Mouse (Mus musculus) cerebellum, adult 2 months (tissue): Measurements from ENCODE around the gene Macf1.

Source experiments
- CTCF ChIP-seq: fragments of 200-500 bp; IDR thresholded peaks from 2 replicates; pipeline ENCODE4 v1.5.1; 2011; ENCODE audit warnings: low read depth, mild to moderate bottlenecking, control low read depth, low read length, moderate library complexity, borderline replicate concordance; ENCODE audit not compliant: insufficient read depth
- POLR2A ChIP-seq: fragments of 200-500 bp; IDR thresholded peaks from 2 replicates; pipeline ENCODE4 v1.6.1; 2011; ENCODE audit warnings: low read length, control low read depth, borderline replicate concordance; ENCODE audit not compliant: insufficient read depth

- TF ChIP-seq CTCF (no peak), POLR2A (no peak)
These were observed 52.5 kb downstream of the Macf1 start for GRCm38 (mm10) chr4:123631654-123632053.
